Mouse (Mus musculus): ENCODE results near the gene Rsg1. TPM values are rescaled to one million over a fixed set of nuclear protein-coding genes. Genes with fewer than 3 reads are reported as not detected.
A peak's percentile ranks its signal among the peaks of the same experiment; 100 is the strongest.

Rsg1 gene
- polyA plus RNA-seq, 1 experiment from 2014 or later: 5.3 TPM

DNA sequence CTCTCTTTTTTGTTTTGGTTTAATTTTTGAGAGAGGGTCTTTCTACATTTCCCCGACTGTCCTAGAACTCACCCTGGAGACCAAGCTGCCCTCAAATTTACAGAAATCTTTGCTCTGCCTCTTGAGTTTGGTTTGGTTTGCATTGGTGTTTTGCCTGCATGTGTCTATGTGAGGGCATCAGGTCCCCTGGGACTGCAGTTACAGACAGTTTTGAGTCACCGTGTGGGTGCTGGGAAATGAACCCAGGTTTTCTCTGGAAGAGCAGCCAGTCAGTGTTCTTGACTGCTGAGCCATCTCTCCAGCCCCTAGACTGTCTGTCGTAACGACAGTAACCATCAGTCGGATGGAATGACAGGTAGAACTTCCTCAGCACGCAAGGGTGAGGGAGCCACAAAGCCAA is 19.2 kb upstream of the Rsg1 start:
- WGBS: 90% methylated on average over 6 of the region's 6 CpGs
- H3K27ac ChIP-seq: no peak overlapping the region
- H3K4me3 ChIP-seq: no peak overlapping the region
- H3K9me3 ChIP-seq: peaks cover 3% of the 10 kb centered on the region; the same call in 1 of the 2 replicates
- no peak for DNase-seq (ENCODE audit: low spot score)
- no peaks in the 10 kb centered on the region for H3K27me3 ChIP-seq (ENCODE audit: insufficient read depth, poor library complexity, severe bottlenecking)
- H3K36me3 ChIP-seq: peaks cover 97% of the 10 kb centered on the region
- no peaks in the 10 kb centered on the region for H3K4me1 ChIP-seq (replicated peaks)

DNA sequence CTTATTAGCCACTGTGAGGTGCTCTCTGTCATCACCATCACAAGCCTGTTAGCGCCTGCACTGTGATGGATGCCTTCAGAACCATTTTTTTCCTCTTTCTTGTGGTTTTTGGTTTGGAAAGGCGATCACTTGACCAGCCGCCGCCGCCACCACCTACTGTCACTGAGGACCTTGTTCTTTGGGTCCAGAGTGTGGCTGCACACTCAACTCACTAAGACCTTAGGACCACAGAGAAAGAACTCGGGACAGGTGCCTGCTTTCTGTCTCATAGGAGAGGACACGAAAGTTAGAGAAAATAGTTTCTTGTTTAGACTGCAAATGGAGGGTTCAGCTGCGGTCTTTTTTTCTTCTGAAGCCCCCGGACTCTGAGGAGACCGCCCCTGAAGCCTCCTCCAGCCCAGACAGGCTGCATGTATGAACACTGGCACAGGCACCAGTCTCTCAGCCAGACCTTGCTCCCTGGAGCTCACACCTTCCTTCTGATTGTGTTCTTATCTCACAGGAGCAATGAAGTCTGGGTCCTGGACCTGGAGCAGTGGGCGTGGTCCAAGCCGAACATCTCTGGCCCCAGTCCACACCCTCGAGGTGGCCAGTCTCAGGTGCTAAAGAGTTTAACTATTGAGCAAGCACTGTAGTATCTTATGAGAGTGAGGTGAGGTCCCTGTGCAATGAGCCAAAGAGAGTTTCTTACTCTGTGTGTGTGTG is 16.6 kb upstream of the Rsg1 start:
- Histone ChIP-seq H3K36me3 (peaks cover 98% of the 10 kb centered on the region), H3K9me3 (peaks cover 3% of the 10 kb centered on the region; the same call in 1 of the 2 replicates), H3K27ac (no peak overlapping the region)

DNA sequence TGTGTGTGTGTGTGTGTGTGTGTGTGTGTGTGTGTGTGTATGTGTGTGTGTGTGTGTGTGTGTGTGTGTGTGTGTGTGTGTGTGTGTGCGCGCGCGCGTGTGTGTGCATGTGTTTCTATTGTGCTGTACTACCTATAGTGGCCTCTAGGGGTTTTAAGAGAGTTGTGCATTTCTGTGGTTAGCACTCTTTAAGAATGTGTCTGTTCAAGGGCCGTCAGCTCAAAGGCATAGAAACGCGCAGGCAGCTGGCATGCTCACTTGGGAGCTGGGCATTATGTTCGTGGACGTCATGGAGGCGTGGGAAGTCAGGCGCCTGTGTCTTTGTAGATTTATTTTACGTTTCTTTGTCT is 16.1 kb upstream of the Rsg1 start:
- peaks cover 98% of the 10 kb centered on the region for H3K36me3 ChIP-seq
- WGBS: 98% methylated on average over 13 of the region's 13 CpGs
- H3K4me3 ChIP-seq: no peak overlapping the region
- no peaks in the 10 kb centered on the region for H3K27me3 ChIP-seq (ENCODE audit: insufficient read depth, poor library complexity, severe bottlenecking)
- H3K4me1 ChIP-seq (replicated peaks): no peaks in the 10 kb centered on the region
- peaks cover 3% of the 10 kb centered on the region; the same call in 1 of the 2 replicates for H3K9me3 ChIP-seq
- no peak overlapping the region for H3K27ac ChIP-seq
- DNase-seq (ENCODE audit: low spot score): no peak

More for the DNA sequence above, 16.6 kb upstream of the Rsg1 start:
- DNase-seq (ENCODE audit: low spot score): no peak
- Histone ChIP-seq H3K4me3 (no peak overlapping the region), H3K4me1 (replicated peaks) (no peaks in the 10 kb centered on the region), H3K27me3 (ENCODE audit: insufficient read depth, poor library complexity, severe bottlenecking) (no peaks in the 10 kb centered on the region)
- WGBS: 96% methylated on average over 13 of the region's 13 CpGs

DNA sequence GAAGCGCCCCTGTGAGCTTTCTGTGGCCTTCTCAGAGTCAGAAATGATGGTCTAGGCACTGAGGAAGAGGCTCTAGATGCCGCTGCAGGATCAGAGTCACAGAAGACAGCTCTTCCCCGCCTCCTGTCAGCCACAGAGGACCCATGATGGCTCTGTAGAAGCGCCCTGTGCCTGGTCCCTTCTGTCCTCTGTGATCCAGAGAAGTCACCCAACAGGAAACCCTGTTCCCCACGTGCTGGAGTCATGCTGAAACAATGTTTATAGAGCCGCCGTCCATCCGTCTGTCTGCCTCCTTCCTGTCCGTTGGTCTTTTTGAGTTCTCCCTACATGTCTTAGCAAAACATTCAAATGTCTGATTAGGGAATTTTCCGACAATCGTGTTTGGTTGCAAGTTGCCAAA is 12.8 kb upstream of the Rsg1 start:
- Histone ChIP-seq H3K36me3 (peaks cover 94% of the 10 kb centered on the region), H3K27me3 (ENCODE audit: insufficient read depth, poor library complexity, severe bottlenecking) (no peaks in the 10 kb centered on the region), H3K4me1 (replicated peaks) (no peaks in the 10 kb centered on the region), H3K9me3 (peaks cover 3% of the 10 kb centered on the region; the same call in 1 of the 2 replicates), H3K27ac (no peak overlapping the region), H3K4me3 (no peak overlapping the region)
- DNase-seq (ENCODE audit: low spot score): no peak
- WGBS: 81% methylated on average over 11 of the region's 11 CpGs

DNA sequence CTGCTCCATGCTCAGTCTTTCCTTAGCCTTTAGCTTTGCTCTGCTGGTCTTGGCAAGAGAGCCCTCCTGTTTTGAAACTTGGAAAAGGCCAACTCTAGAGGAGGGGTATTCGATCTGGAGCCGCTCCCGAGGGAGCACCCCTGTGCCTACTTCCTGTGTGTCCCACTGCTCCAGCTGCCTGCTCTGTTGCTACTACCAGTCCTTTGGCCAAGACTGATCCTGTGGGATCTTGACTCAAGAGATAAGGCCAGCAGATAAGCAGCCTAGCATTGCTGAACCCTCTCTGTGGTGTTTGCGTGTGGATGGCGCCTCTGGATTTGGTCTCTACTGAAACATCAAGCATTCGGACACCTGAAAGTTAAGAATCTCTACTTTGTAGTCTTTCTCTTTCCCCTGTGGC is 11.6 kb upstream of the Rsg1 start:
- H3K9me3 ChIP-seq: peaks cover 4% of the 10 kb centered on the region; the same call in 1 of the 2 replicates
- no peak overlapping the region for H3K27ac ChIP-seq
- no peaks in the 10 kb centered on the region for H3K27me3 ChIP-seq (ENCODE audit: insufficient read depth, poor library complexity, severe bottlenecking)
- no peak for DNase-seq (ENCODE audit: low spot score)
- H3K4me3 ChIP-seq: no peak overlapping the region
- WGBS: 93% methylated on average over 6 of the region's 6 CpGs
- no peaks in the 10 kb centered on the region for H3K4me1 ChIP-seq (replicated peaks)
- peaks cover 89% of the 10 kb centered on the region for H3K36me3 ChIP-seq

DNA sequence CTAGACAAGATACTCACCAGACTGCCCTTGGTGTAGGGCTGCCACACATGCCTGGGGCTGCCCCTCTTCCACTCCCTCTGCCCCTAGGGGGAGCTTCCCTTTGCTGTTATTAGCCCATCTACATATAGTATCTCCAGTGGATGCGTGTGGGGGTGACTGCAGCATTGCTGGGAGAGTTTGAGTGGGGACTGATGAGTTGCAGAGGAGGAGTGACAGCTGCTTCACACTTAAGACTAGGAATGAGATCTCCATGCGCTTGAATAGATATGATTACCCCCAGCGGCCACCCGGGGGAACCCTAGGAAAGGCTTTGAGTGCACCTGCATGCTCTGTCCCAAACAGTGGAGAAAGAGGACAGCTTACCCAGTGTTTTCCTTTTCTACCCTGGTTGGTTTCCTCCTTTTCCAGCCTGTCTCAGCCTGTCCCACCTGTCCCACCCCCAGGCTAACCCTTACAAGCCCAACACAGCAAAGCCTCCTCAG is 9.1 kb upstream of the Rsg1 start:
- Histone ChIP-seq H3K4me3 (no peak overlapping the region), H3K27me3 (ENCODE audit: insufficient read depth, poor library complexity, severe bottlenecking) (no peaks in the 10 kb centered on the region), H3K36me3 (peaks cover 67% of the 10 kb centered on the region), H3K27ac (no peak overlapping the region), H3K4me1 (replicated peaks) (no peaks in the 10 kb centered on the region), H3K9me3 (0 out of 2 replicates have a peak, but pooled peaks cover 4% of the 10 kb centered on the region)
- DNase-seq (ENCODE audit: low spot score): no peak
- WGBS: 72% methylated on average over 4 of the region's 4 CpGs

DNA sequence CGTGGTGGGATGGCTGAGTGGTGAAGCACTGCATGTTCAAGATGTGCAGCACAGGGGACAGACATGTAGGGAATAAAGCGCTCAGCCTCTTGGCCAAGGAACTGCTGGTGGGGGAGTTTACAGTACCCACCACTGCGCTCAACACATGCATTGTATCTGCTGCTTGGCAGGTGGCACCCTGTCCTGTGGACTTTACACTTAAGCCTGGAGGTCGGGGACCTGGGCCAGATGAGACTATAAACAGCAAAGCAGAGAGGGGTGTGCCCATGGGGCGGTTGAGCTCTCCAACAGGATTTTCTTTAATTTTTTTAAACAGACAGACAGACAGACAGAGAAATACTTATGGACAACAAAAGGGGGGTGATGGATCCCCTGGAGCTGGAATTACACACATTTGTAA is 6.7 kb upstream of the Rsg1 start:
- H3K36me3 ChIP-seq: peaks cover 42% of the 10 kb centered on the region
- H3K4me3 ChIP-seq: no peak overlapping the region
- H3K9me3 ChIP-seq: 0 out of 2 replicates have a peak, but pooled peaks cover 8% of the 10 kb centered on the region
- no peak overlapping the region for H3K27ac ChIP-seq
- no peaks in the 10 kb centered on the region for H3K27me3 ChIP-seq (ENCODE audit: insufficient read depth, poor library complexity, severe bottlenecking)
- no peak for DNase-seq (ENCODE audit: low spot score)
- H3K4me1 ChIP-seq (replicated peaks): peaks cover 4% of the 10 kb centered on the region; the same call in 1 of the 2 replicates
- WGBS: 94% methylated on average over 5 of the region's 5 CpGs

DNA sequence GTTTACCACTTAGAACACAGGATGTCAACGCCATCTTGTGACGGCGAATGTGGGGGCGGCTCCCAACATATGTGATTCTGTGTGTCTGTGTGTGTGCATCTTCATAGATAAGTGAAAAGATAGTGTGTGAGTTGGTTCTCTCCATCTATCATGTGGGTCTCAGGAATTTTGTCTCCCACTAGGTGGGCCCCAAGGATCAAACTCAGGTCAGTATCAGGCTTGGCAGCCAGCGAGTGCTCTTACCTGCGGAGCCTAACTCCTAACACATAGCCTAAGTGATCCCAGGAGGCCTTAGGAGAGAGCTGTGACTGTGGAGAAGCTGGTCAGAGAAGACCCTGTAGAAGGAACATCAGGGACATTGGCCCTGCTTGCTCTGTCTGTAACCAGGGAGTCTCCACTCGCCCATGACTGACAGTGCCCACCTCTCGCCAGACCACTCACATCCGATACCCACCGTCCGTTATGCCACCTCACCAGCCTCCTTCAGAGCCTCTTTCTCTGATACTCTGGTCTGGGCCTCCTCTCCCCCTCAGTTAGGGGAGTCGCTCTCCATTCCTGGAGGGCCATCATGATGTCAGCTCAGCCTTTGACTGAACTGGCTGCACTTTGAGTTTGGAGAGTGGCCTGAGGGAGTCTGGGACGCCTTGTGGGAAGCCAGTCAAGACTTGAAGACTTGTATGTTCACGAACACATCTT is 3.1 kb upstream of the Rsg1 start:
- Histone ChIP-seq H3K27me3 (ENCODE audit: insufficient read depth, poor library complexity, severe bottlenecking) (no peaks in the 10 kb centered on the region), H3K36me3 (peaks cover 10% of the 10 kb centered on the region), H3K27ac (peak overlapping the region; percentile 63), H3K4me3 (peak overlapping the region; percentile 36), H3K9me3 (0 out of 2 replicates have a peak, but pooled peaks cover 8% of the 10 kb centered on the region), H3K4me1 (replicated peaks) (peaks cover 24% of the 10 kb centered on the region)
- no peak for DNase-seq (ENCODE audit: low spot score)
- WGBS: 71% methylated on average over 14 of the region's 14 CpGs

DNA sequence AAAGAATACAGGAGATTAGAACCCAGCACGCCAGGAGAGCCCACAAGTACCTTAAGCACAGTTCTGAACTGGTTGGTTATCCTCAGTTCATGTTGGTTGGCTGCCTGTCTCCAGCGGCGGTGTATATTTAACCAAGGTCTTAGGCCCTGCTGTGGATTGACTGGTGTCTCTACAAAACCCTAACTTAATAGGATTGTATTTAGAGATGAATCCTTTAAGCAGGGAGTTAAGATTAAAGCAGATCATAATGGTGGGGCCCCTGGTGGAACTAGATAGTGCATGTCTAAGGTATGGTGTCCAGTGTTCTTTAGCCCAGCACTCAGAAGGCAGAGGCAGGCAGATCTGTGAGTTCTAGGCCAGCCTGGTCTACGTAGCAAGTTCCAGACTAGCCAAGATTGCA is 2.1 kb upstream of the Rsg1 start:
- Histone ChIP-seq H3K36me3 (peaks cover 8% of the 10 kb centered on the region), H3K27ac (no peak overlapping the region), H3K9me3 (0 out of 2 replicates have a peak, but pooled peaks cover 8% of the 10 kb centered on the region), H3K27me3 (ENCODE audit: insufficient read depth, poor library complexity, severe bottlenecking) (no peaks in the 10 kb centered on the region), H3K4me3 (no peak overlapping the region), H3K4me1 (replicated peaks) (peaks cover 24% of the 10 kb centered on the region)
- DNase-seq (ENCODE audit: low spot score): no peak
- 94% methylated on average over 4 of the region's 4 CpGs for WGBS

DNA sequence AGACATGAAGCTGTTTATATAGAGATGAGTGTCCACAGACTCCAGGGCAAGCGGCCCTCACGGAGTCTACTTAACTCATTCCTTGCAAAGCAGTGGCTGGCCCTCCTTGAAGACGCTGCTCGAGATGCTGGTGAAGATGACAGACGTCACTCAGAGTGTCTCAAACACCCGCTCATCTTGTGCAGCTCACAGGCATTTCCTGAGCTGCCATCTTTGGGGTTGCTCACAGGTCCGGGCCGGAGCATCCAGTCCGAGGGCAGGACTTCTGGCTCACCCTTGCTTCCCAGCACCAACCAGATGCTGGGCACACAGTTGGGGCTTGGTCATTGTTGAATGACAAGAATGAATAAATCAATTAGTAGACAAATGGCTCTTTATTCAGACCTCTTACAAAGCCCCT is 864 bp upstream of the Rsg1 start:
- H3K4me3 ChIP-seq: 0 out of 2 replicates have a peak overlapping the region, but pooled peaks have one; percentile 56
- no peaks in the 10 kb centered on the region for H3K27me3 ChIP-seq (ENCODE audit: insufficient read depth, poor library complexity, severe bottlenecking)
- H3K9me3 ChIP-seq: 0 out of 2 replicates have a peak, but pooled peaks cover 4% of the 10 kb centered on the region
- 82% methylated on average over 9 of the region's 9 CpGs for WGBS
- peaks cover 24% of the 10 kb centered on the region for H3K4me1 ChIP-seq (replicated peaks)
- H3K27ac ChIP-seq: peak overlapping the region; percentile 86
- peaks cover 3% of the 10 kb centered on the region; the same call in 1 of the 2 replicates for H3K36me3 ChIP-seq
- DNase-seq (ENCODE audit: low spot score): no peak

DNA sequence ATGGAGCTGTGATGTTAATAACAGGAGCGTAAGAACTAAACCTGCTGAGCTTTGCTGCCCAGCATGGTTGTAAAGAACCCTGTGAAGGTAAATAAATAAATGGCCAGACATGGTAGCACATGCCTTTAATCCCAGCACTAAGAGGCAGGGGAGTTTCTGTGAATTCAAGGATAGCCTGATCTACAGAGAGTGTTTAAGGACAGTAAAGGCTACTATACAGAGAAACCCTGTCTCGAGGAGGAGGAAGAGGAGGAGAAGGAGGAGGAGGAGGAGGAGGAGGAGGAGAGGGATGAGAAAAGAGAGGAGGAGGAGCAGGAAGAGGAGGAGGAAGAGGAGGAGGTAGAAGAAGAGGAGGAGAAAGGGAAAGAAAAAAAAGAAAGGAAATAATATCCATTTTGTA is 414 bp upstream of the Rsg1 start:
- H3K36me3 ChIP-seq: peaks cover 7% of the 10 kb centered on the region; the same call in 1 of the 2 replicates
- WGBS: 44% methylated on average over 2 of the region's 2 CpGs
- H3K27ac ChIP-seq: peak overlapping the region; percentile 86
- peaks cover 24% of the 10 kb centered on the region for H3K4me1 ChIP-seq (replicated peaks)
- H3K27me3 ChIP-seq (ENCODE audit: insufficient read depth, poor library complexity, severe bottlenecking): no peaks in the 10 kb centered on the region
- H3K9me3 ChIP-seq: 0 out of 2 replicates have a peak, but pooled peaks cover 4% of the 10 kb centered on the region
- H3K4me3 ChIP-seq: peak overlapping the region; percentile 56
- peak; percentile 10 for DNase-seq (ENCODE audit: low spot score)

DNA sequence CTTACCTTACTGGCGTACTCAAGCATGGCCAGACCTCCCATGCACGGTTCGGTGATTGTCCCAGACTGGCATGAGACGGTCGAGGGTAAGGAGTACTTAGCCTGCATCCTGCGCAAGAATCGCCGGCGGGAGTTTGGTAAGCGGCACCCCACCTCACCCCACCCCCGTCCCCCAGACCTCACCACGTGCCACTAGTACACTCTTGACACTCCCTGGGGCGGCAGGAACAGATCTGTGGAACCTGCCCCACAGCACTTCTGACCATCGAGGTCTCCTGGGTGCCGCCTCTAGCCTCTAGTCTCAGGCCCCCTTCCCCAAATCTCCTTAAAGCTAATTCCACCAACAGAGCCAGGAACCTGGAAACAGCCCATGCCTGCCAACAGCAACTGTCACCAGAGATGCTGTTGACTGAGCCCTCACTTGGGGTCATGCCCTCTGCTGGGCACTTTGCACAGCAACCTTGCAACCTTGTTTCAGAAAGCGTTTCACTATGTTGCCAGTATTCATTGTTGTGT is 638 bp downstream of the Rsg1 start:
- peaks cover 8% of the 10 kb centered on the region; the same call in 1 of the 2 replicates for H3K36me3 ChIP-seq
- peak; percentile 46 for DNase-seq (ENCODE audit: low spot score)
- H3K4me1 ChIP-seq (replicated peaks): peaks cover 31% of the 10 kb centered on the region
- peak overlapping the region; percentile 86 for H3K27ac ChIP-seq
- peak overlapping the region; percentile 56 for H3K4me3 ChIP-seq
- 0 out of 2 replicates have a peak, but pooled peaks cover 4% of the 10 kb centered on the region for H3K9me3 ChIP-seq
- H3K27me3 ChIP-seq (ENCODE audit: insufficient read depth, poor library complexity, severe bottlenecking): no peaks in the 10 kb centered on the region
- 2% methylated on average over 16 of the region's 16 CpGs for WGBS

All from hindbrain, embryonic 10.5 days (tissue).